Mouse (Mus musculus) CH12.LX (cell line): ENCODE measurements around the gene Entpd7.

Experiments used
- CHD2 ChIP-seq: IDR thresholded peaks from 2 replicates; pipeline ENCODE4 v1.6.1; 2011; ENCODE audit warnings: low read length, improper control_type of control experiment
- CTCF ChIP-seq, 2 experiments: IDR thresholded peaks in 1 of 2; conservative IDR thresholded peaks in 1 of 2; 2 replicates each; pipeline ENCODE4 v1.5.1; 2011 to 2012; ENCODE audit warnings: low read depth in 2 of 2, low read length in 2 of 2, improper control_type of control experiment in 1 of 2, inconsistent platforms in 1 of 2, mild to moderate bottlenecking in 1 of 2, moderate library complexity in 1 of 2
- JUND ChIP-seq: conservative IDR thresholded peaks from 2 replicates; pipeline ENCODE4 v1.6.1; 2011; ENCODE audit warnings: low read depth, low read length, improper control_type of control experiment
- POLR2A ChIP-seq: IDR thresholded peaks from 2 replicates; pipeline ENCODE4 v1.6.1; 2011; ENCODE audit warnings: low read depth, mild to moderate bottlenecking, improper control_type of control experiment, low read length
- SIN3A ChIP-seq: IDR thresholded peaks from 2 replicates; pipeline ENCODE4 v1.6.1; 2012; ENCODE audit warnings: low read length, improper control_type of control experiment, inconsistent platforms
- UBTF ChIP-seq: IDR thresholded peaks from 2 replicates; pipeline ENCODE4 v1.6.1; 2012; ENCODE audit warnings: low read depth, mild to moderate bottlenecking, inconsistent platforms, low read length, improper control_type of control experiment, moderate library complexity
- USF2 ChIP-seq: conservative IDR thresholded peaks from 2 replicates; pipeline ENCODE4 v1.6.1; 2011; ENCODE audit warnings: low read depth, low read length, improper control_type of control experiment
- ZC3H11A ChIP-seq: IDR thresholded peaks from 2 replicates; pipeline ENCODE4 v1.6.1; 2012; ENCODE audit warnings: low read depth, mild to moderate bottlenecking, inconsistent platforms, low read length, improper control_type of control experiment

GRCm38 (mm10) chr19:43660774-43661173 is 28.7 kb upstream of the Entpd7 start:
- TF ChIP-seq ZC3H11A: no peak
- no peak for TF ChIP-seq CTCF (conservative IDR thresholded peaks at IDR 0.05 in 1 of 2, IDR thresholded peaks at IDR 0.05 in 1 of 2; ENCODE audit: low read depth in 2 of 2, low read length in 2 of 2)
- no peak for TF ChIP-seq CHD2
- TF ChIP-seq SIN3A: no peak
- no peak for TF ChIP-seq USF2
- no peak for TF ChIP-seq POLR2A
- no peak for TF ChIP-seq JUND
- no peak for TF ChIP-seq UBTF
